Mouse (Mus musculus) C2C12 (cell line): ENCODE results near the gene Oas1g. TPM values are rescaled to one million over a fixed set of nuclear protein-coding genes. Genes with fewer than 3 reads are reported as not detected.

Experiments used
- H3K27me3 ChIP-seq: one replicate; pipeline ENCODE4 v1.6.1; 2011; ENCODE audit not compliant: control insufficient read depth, insufficient read depth, insufficient read length
- H3K36me3 ChIP-seq: one replicate; pipeline ENCODE4 v1.6.1; 2011; ENCODE audit not compliant: control insufficient read depth, insufficient read depth
- H3K4me3 ChIP-seq: one replicate; pipeline ENCODE4 v1.5.1; 2011; ENCODE audit warnings: mild to moderate bottlenecking, control low read depth; ENCODE audit not compliant: poor library complexity, insufficient read depth, severe bottlenecking
- H3K79me2 ChIP-seq: one replicate; pipeline ENCODE4 v1.6.1; 2011; ENCODE audit not compliant: control insufficient read depth, insufficient read depth
- H3K79me3 ChIP-seq: one replicate; pipeline ENCODE4 v1.6.1; 2011; ENCODE audit warnings: low read depth, control low read depth
- H3ac ChIP-seq: one replicate; pipeline ENCODE3; 2011; ENCODE audit warnings: low read depth; ENCODE audit not compliant: control insufficient read depth, insufficient read length
- CEBPB ChIP-seq: IDR thresholded peaks from one replicate; pipeline ENCODE4 v1.6.1; 2011; ENCODE audit warnings: low read depth, mild to moderate bottlenecking, control low read depth, moderate library complexity
- CTCF ChIP-seq: IDR thresholded peaks from one replicate; pipeline ENCODE4 v1.5.1; 2011; ENCODE audit not compliant: control insufficient read depth, insufficient read depth, insufficient read length
- FOSL1 ChIP-seq: IDR thresholded peaks from one replicate; pipeline ENCODE4 v1.8.0; 2011; ENCODE audit warnings: mild to moderate bottlenecking, low read length; ENCODE audit not compliant: poor library complexity, insufficient read depth, severe bottlenecking
- MAX ChIP-seq: IDR thresholded peaks from one replicate; pipeline ENCODE4 v1.6.1; 2011; ENCODE audit warnings: mild to moderate bottlenecking, control low read depth
- MYOD1 ChIP-seq: IDR thresholded peaks from one replicate; pipeline ENCODE4 v1.6.1; 2011; ENCODE audit warnings: low read depth; ENCODE audit not compliant: control insufficient read depth, insufficient read length
- MYOG ChIP-seq: IDR thresholded peaks from one replicate; pipeline ENCODE4 v1.6.1; 2011; ENCODE audit not compliant: control insufficient read depth, insufficient read length; ENCODE audit errors: extremely low read depth
- USF1 ChIP-seq: IDR thresholded peaks from one replicate; pipeline ENCODE4 v1.6.1; 2011; ENCODE audit warnings: low read depth, mild to moderate bottlenecking, control low read depth, moderate library complexity
- microRNA-seq: library from miRNA; unstranded; fragments of <30 nt; microRNA quantifications from one replicate; pipeline ENCODE4, GENCODE M21; 2019; ENCODE audit warnings: borderline microRNAs expressed
- polyA plus RNA-seq: library from polyadenylated mRNA; unstranded; fragments of >200 nt; fragmentation: generic; extraction: Trizol; gene quantifications from one replicate; pipeline ENCODE4 v1.2.1, GENCODE M21; 2012; ENCODE audit warnings: missing spikeins

Oas1g gene
- polyA plus RNA-seq, 1 experiment: not detected

GRCm38 (mm10) chr5:120844713-120845112, 42.7 kb downstream of the Oas1g start:
- Histone ChIP-seq H3K79me2 (no peaks in the 10 kb centered on the region), H3K79me3 (no peaks in the 10 kb centered on the region), H3K27me3 (peaks cover 10% of the 10 kb centered on the region), H3ac (no peak overlapping the region), H3K4me3 (no peak overlapping the region), H3K36me3 (no peaks in the 10 kb centered on the region)
- no peak for TF ChIP-seq MYOD1

- no peaks in the 10 kb centered on the region for H3K36me3 ChIP-seq
- no peaks in the 10 kb centered on the region for H3K79me2 ChIP-seq
- TF ChIP-seq MAX (no peak), CEBPB (no peak), MYOG (no peak), CTCF (peak; percentile 13), MYOD1 (no peak), FOSL1 (no peak), USF1 (no peak)
- H3K79me3 ChIP-seq: no peaks in the 10 kb centered on the region
- no peak overlapping the region for H3K4me3 ChIP-seq
- H3K27me3 ChIP-seq: no peaks in the 10 kb centered on the region
- H3ac ChIP-seq: no peak overlapping the region
Observed at GRCm38 (mm10) chr5:120836731-120837585, 50.5 kb downstream of the Oas1g start.

- Histone ChIP-seq H3K79me3 (no peaks in the 10 kb centered on the region), H3ac (no peak overlapping the region), H3K4me3 (no peak overlapping the region), H3K27me3 (no peaks in the 10 kb centered on the region), H3K36me3 (no peaks in the 10 kb centered on the region), H3K79me2 (no peaks in the 10 kb centered on the region)
- TF ChIP-seq MYOG (no peak), CTCF (no peak), CEBPB (no peak), MAX (no peak), USF1 (no peak), MYOD1 (no peak), FOSL1 (no peak)
Observed at GRCm38 (mm10) chr5:120833335-120834280, 53.8 kb downstream of the Oas1g start.

GRCm38 (mm10) chr5:120831031-120831430, 56.4 kb downstream of the Oas1g start:
- Histone ChIP-seq H3K27me3 (no peaks in the 10 kb centered on the region), H3K4me3 (no peak overlapping the region), H3K79me3 (no peaks in the 10 kb centered on the region), H3ac (no peak overlapping the region), H3K79me2 (no peaks in the 10 kb centered on the region), H3K36me3 (no peaks in the 10 kb centered on the region)
- no peak for TF ChIP-seq FOSL1
- no peak for TF ChIP-seq MAX
- no peak for TF ChIP-seq MYOD1
- no peak for TF ChIP-seq CTCF
- no peak for TF ChIP-seq MYOG
- no peak for TF ChIP-seq CEBPB
- no peak for TF ChIP-seq USF1

Small RNAs within 50 kb of the gene (microRNA-seq; reads per million reads assigned to microRNA genes)
- not detected for gene Gm22907

Other genes starting within 250 kb of the Oas1g start
- gene Rasal1, start 238.8 kb downstream of the Oas1g start, polyA plus RNA-seq: not detected
- gene Dtx1, start 175.7 kb downstream of the Oas1g start, polyA plus RNA-seq: not detected
- not detected for gene Oas2, start 137.8 kb downstream of the Oas1g start, polyA plus RNA-seq
- not detected for gene Oas3, start 110.0 kb downstream of the Oas1g start, polyA plus RNA-seq
- not detected for gene Oas1e, start 92.1 kb downstream of the Oas1g start, polyA plus RNA-seq
- gene Oas1c, start 75.1 kb downstream of the Oas1g start, polyA plus RNA-seq: 0.07 TPM
- gene Oas1f, start 40.2 kb downstream of the Oas1g start, polyA plus RNA-seq: not detected
- not detected for gene Oas1h, start 26.2 kb downstream of the Oas1g start, polyA plus RNA-seq
- 0.02 TPM for gene Oas1a, start 19.9 kb upstream of the Oas1g start, polyA plus RNA-seq
- not detected for gene Oas1d, start 26.9 kb upstream of the Oas1g start, polyA plus RNA-seq
- not detected for gene Rph3a, start 122.5 kb upstream of the Oas1g start, polyA plus RNA-seq